Mouse (Mus musculus) CH12F3 (cell line): ENCODE measurements around the gene Wtap.
"Not testable (repeated sequence)": the region's sequence is repeated elsewhere in the genome, so short reads cannot be mapped to it uniquely, and the experiment has no call there.

Source experiments
- in situ Hi-C: fragments of 300-500 bp; cut with MboI; formaldehyde crosslinking; loops from 2 replicates; pipeline ENCODE4 v1.14.3; 2020; ENCODE audit warnings: low sequenced_read_pairs

The Wtap gene

GRCm38 (mm10) chr17:12994069-12994468 lies at the start of gene Wtap:
Gene Wtap, minus strand, starts transcription at chr17:12994169.
- in situ Hi-C loops: no loop called here

GRCm38 (mm10) chr17:13036627-13037192 lies 42.7 kb upstream of the Wtap start:
- in situ Hi-C loops: not testable (repeated sequence)

- in situ Hi-C loops: no loop called here
These were observed 19.3 kb upstream of the Wtap start for GRCm38 (mm10) chr17:13013316-13013715.

- in situ Hi-C loops: no loop called here
These were observed 15.9 kb upstream of the Wtap start for GRCm38 (mm10) chr17:13009887-13010286.

GRCm38 (mm10) chr17:13008528-13008927 lies 14.6 kb upstream of the Wtap start:
- in situ Hi-C loops: no loop called here

GRCm38 (mm10) chr17:13007730-13008425 lies 13.9 kb upstream of the Wtap start:
- in situ Hi-C loops: no loop called here

- in situ Hi-C loops: no loop called here
These were observed 13.0 kb upstream of the Wtap start for GRCm38 (mm10) chr17:13006984-13007383.

GRCm38 (mm10) chr17:13006546-13006945 lies 12.6 kb upstream of the Wtap start, which contains the start of gene Sod2:
Gene Sod2, plus strand, starts transcription at chr17:13006846.
- in situ Hi-C loops: not testable (repeated sequence)

- in situ Hi-C loops: not testable (repeated sequence)
These were observed 10.5 kb upstream of the Wtap start for GRCm38 (mm10) chr17:13004436-13004835.

GRCm38 (mm10) chr17:13002243-13002642 lies 8.3 kb upstream of the Wtap start:
- in situ Hi-C loops: not testable (repeated sequence)

- in situ Hi-C loops: no loop called here
These were observed 5.1 kb upstream of the Wtap start for GRCm38 (mm10) chr17:12999069-12999468.

- in situ Hi-C loops: no loop called here
These were observed 3.9 kb upstream of the Wtap start for GRCm38 (mm10) chr17:12997890-12998289.

GRCm38 (mm10) chr17:12996345-12996744 lies 2.4 kb upstream of the Wtap start:
- in situ Hi-C loops: no loop called here

GRCm38 (mm10) chr17:12992470-12992991 lies 1.4 kb downstream of the Wtap start:
- in situ Hi-C loops: no loop called here

GRCm38 (mm10) chr17:12991635-12992358 lies 2.2 kb downstream of the Wtap start:
- in situ Hi-C loops: no loop called here

GRCm38 (mm10) chr17:12991194-12991634 lies 2.8 kb downstream of the Wtap start:
- in situ Hi-C loops: no loop called here

- in situ Hi-C loops: no loop called here
These were observed 3.3 kb downstream of the Wtap start for GRCm38 (mm10) chr17:12990567-12991145.

- in situ Hi-C loops: not testable (repeated sequence)
These were observed 5.9 kb downstream of the Wtap start for GRCm38 (mm10) chr17:12988096-12988495.

GRCm38 (mm10) chr17:12983988-12984387 lies 10.0 kb downstream of the Wtap start:
- in situ Hi-C loops: no loop called here

- in situ Hi-C loops: no loop called here
These were observed 15.4 kb downstream of the Wtap start for GRCm38 (mm10) chr17:12978546-12978945.

GRCm38 (mm10) chr17:12973851-12974250 lies 20.1 kb downstream of the Wtap start:
- in situ Hi-C loops: no loop called here
